In genomic region chr16:30826128-30826527, GRCm38 (mm10) we compare ENCODE assay signal across 9 mouse cellular contexts.
A peak's percentile ranks its signal among the peaks of the same experiment; 100 is the strongest.
DNase-seq lines count a peak whose midpoint lies in the region; ATAC-seq and TF ChIP-seq lines count a peak whose summit lies in the region.
"Had no signal": no experiment of that assay in that cellular context is flagged by ENCODE, and none has a peak within 500 bp of the region (broad histone marks: within the 10 kb centered on the region; RNA-seq: fewer than 3 reads in every experiment).

No protein-coding gene starts in this region.

- TF ChIP-seq CTCF in cerebellum, adult 2 months (IDR thresholded peaks at IDR 0.05; ENCODE audit: borderline replicate concordance, insufficient read depth, low read depth, low read length) = no peak

- 20% methylated on average over 3 of the region's 3 CpGs for WGBS in cerebellum, adult 2 months
- WGBS in lung, embryonic 16.5 days = 31% methylated on average over 3 of the region's 3 CpGs

- H3K9me3 ChIP-seq in lung, embryonic 16.5 days (ENCODE audit: control insufficient read depth, low read length) = no peaks in the 10 kb centered on the region

- TF ChIP-seq POLR2A in cerebellum, adult 2 months (IDR thresholded peaks at IDR 0.05; ENCODE audit: borderline replicate concordance, insufficient read depth, low read length) = no peak

- no peaks in the 10 kb centered on the region for H3K36me3 ChIP-seq in lung, embryonic 16.5 days (ENCODE audit: control insufficient read depth, insufficient read depth, low read length)

- no peak overlapping the region for H3K4me3 ChIP-seq in cerebellum, adult 2 months (replicated peaks; ENCODE audit: insufficient read depth, low read depth, low read length)
- H3K4me3 ChIP-seq in lung, embryonic 16.5 days (ENCODE audit: low read length) = no peak overlapping the region

- DNase-seq in cerebellum, adult 2 months = peak; percentile 15 to 29
- DNase-seq in cerebellum, adult 9-10 months = no peak
- DNase-seq in lung, postnatal 25 days (ENCODE audit: low spot score) = no peak
- peak; percentile 55 for DNase-seq in layer of hippocampus, adult 9-11 months
- peak; percentile 54 for DNase-seq in right cerebral cortex, postnatal 4 days
- no peak for DNase-seq in urinary bladder, postnatal 25 days (ENCODE audit: low spot score)
- no peak for DNase-seq in thymus, postnatal 25 days
- DNase-seq: cerebellum, adult 11-12 months had no signal

- H3K4me1 ChIP-seq in cerebellum, adult 2 months (ENCODE audit: control insufficient read depth, insufficient read depth, low read length) = no peaks in the 10 kb centered on the region; the same call in 1 of the 2 replicates
- H3K4me1 ChIP-seq in lung, embryonic 16.5 days (replicated peaks; ENCODE audit: control insufficient read depth, insufficient read depth, low read length) = peaks cover 21% of the 10 kb centered on the region

- ATAC-seq in lung, embryonic 16.5 days (ENCODE audit: low read depth) = no peak

- no peak overlapping the region for H3K4me2 ChIP-seq in lung, embryonic 16.5 days (ENCODE audit: low read depth, low read length)

- H3K27me3 ChIP-seq in cerebellum, adult 2 months (ENCODE audit: control insufficient read depth, insufficient read depth, low read length) = no peaks in the 10 kb centered on the region
- H3K27me3 ChIP-seq in lung, embryonic 16.5 days (ENCODE audit: control insufficient read depth, insufficient read depth, low read depth, low read length) = no peaks in the 10 kb centered on the region

- H3K9ac ChIP-seq in lung, embryonic 16.5 days (ENCODE audit: low read length) = no peak overlapping the region

- no peak overlapping the region for H3K27ac ChIP-seq in cerebellum, adult 2 months (ENCODE audit: insufficient read depth, low read length)
- peak overlapping the region; percentile 54 for H3K27ac ChIP-seq in lung, embryonic 16.5 days (ENCODE audit: low read length)

Comparison
In these comparisons a context has a peak if more than half of its experiments do, and no peak if none do; other contexts are left out.
1. DNase-seq: peak in cerebellum, adult 2 months (2 of 2), layer of hippocampus, adult 9-11 months (single experiment) and right cerebral cortex, postnatal 4 days (single experiment); none in cerebellum, adult 9-10 months (single experiment), lung, postnatal 25 days (single experiment), urinary bladder, postnatal 25 days (single experiment) and thymus, postnatal 25 days (single experiment).